Mouse (Mus musculus): ENCODE results near the gene Stx12. TPM values are rescaled to one million over a fixed set of nuclear protein-coding genes. Genes with fewer than 3 reads are reported as not detected.

Gene Stx12
- polyA plus RNA-seq, 1 experiment from 2014 or later = 64.1 TPM

DNA sequence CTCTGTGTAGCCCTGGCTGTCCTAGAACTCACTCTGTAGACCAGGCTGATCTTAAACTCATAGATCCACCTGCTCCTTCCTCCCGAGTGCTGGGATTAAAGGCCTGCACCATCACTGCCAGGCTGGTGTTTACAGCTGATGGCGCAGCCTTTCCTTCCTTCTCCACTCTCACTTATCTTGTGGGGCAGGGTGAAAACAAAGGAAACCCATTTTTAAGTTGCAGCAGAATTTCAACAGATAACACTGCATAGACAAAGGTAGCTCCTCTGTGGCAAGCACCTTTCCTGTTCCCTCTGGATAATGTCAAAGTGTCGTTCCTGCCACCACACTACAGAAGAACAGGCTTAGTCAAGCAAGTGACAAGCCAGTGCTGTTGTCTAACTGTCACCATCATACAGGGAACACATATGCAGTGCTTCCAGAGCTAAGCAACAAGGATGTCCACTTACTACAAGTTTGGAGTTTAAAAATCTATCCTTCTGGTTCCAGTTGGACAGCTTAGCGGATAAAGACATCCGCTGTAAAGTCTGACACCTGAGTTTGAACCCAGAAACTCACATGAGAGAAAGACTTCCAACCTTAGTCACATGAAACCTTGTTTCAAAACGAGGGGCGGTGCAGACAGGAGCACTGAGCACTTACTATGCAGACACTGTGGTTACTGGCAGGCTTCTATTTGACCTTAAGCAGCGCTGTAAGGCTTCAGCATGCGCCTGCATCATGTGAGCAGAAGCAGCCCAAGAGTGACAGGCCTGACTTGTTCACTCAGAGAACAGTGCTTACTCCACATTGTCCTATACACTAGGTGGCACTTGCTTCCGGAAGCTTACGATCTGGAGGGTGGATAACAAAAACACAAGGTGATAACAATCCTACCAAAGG lies 10.6 kb downstream of the Stx12 start:
- Histone ChIP-seq H3K9ac (ENCODE audit: low read length) (no peak overlapping the region), H3K36me3 (ENCODE audit: control insufficient read depth, insufficient read depth, low read length) (peaks cover 20% of the 10 kb centered on the region), H3K4me1 (replicated peaks; ENCODE audit: control insufficient read depth, insufficient read depth, low read length) (no peaks in the 10 kb centered on the region), H3K4me2 (ENCODE audit: low read depth, low read length) (no peak overlapping the region), H3K9me3 (ENCODE audit: control insufficient read depth, low read length) (no peaks in the 10 kb centered on the region), H3K27ac (ENCODE audit: low read length) (no peak overlapping the region), H3K4me3 (ENCODE audit: low read length) (no peak overlapping the region), H3K27me3 (ENCODE audit: control insufficient read depth, insufficient read depth, low read depth, low read length) (no peaks in the 10 kb centered on the region)
- no peak for ATAC-seq (ENCODE audit: low read depth)
- WGBS = 78% methylated on average over 11 of the region's 11 CpGs

DNA sequence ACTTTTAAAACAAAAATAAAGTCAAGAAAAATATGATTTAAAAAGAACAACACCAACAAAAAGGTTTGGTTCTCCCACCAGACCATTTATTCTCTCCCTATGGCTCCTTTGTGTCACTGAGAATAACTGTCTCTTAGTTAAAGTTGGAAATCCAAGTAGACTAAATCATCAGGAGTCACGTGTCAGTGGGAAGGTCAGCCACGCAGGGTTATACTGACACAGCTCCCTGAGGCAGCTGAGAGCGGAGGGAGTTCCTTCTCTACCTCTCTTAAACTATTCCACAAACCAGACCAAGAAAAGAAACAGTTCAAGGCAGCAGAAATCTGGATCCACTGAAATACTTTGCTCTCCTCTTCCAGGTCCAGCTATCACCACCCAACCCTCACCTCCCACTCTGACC lies 13.2 kb downstream of the Stx12 start:
- Histone ChIP-seq H3K27me3 (ENCODE audit: control insufficient read depth, insufficient read depth, low read depth, low read length) (no peaks in the 10 kb centered on the region), H3K9ac (ENCODE audit: low read length) (no peak overlapping the region), H3K4me2 (ENCODE audit: low read depth, low read length) (no peak overlapping the region), H3K36me3 (ENCODE audit: control insufficient read depth, insufficient read depth, low read length) (peaks cover 40% of the 10 kb centered on the region), H3K27ac (ENCODE audit: low read length) (no peak overlapping the region), H3K4me1 (replicated peaks; ENCODE audit: control insufficient read depth, insufficient read depth, low read length) (no peaks in the 10 kb centered on the region), H3K4me3 (ENCODE audit: low read length) (no peak overlapping the region), H3K9me3 (ENCODE audit: control insufficient read depth, low read length) (no peaks in the 10 kb centered on the region)
- 89% methylated on average over 3 of the region's 3 CpGs for WGBS
- no peak for ATAC-seq (ENCODE audit: low read depth)

DNA sequence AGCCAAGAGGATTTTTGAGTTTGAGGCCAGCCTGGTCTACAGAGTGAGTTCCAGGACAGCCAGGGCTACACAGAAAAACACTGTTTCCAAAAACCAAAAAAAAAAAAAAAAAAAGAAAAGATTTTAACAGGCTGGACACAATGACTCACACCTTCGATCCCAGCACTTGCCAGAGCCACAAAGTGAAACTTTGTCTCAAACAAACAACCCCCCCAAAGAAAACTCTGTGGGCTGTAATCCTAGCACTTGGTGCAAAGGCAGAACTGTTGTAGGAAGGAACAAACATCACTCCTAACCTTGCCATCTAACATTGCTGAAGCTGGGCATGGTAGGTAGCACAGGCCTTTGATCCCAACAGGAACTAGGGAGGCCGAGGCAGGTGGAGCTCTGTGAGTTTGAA lies 19.5 kb downstream of the Stx12 start:
- no peak overlapping the region for H3K27ac ChIP-seq (ENCODE audit: low read length)
- H3K27me3 ChIP-seq (ENCODE audit: control insufficient read depth, insufficient read depth, low read depth, low read length) = no peaks in the 10 kb centered on the region
- 91% methylated on average over 2 of the region's 2 CpGs for WGBS
- no peak for ATAC-seq (ENCODE audit: low read depth)
- no peaks in the 10 kb centered on the region for H3K4me1 ChIP-seq (replicated peaks; ENCODE audit: control insufficient read depth, insufficient read depth, low read length)
- H3K9ac ChIP-seq (ENCODE audit: low read length) = no peak overlapping the region
- H3K36me3 ChIP-seq (ENCODE audit: control insufficient read depth, insufficient read depth, low read length) = peaks cover 41% of the 10 kb centered on the region
- no peak overlapping the region for H3K4me2 ChIP-seq (ENCODE audit: low read depth, low read length)
- H3K4me3 ChIP-seq (ENCODE audit: low read length) = no peak overlapping the region
- H3K9me3 ChIP-seq (ENCODE audit: control insufficient read depth, low read length) = no peaks in the 10 kb centered on the region

DNA sequence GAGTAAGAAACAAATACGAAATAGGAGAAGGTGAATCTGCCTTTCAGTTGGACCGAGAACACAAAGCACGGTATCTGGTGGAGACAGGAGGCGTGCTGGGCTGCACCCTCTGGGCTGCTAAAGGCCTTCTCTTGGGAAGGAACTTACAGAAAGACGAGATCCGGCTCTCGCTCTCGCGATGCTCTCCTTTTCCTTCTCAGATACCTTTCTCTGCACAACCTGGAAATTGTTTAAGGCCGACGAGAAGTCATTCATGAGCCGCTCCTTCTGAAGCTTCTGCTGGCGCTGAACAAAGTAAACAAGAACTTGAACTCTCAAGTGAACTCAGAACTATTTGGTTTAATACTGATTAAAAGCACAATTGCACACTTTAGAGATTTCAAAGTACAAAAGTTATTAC lies 21.3 kb downstream of the Stx12 start:
- peak; percentile 51 for ATAC-seq (ENCODE audit: low read depth)
- Histone ChIP-seq H3K4me3 (ENCODE audit: low read length) (no peak overlapping the region), H3K27me3 (ENCODE audit: control insufficient read depth, insufficient read depth, low read depth, low read length) (no peaks in the 10 kb centered on the region), H3K36me3 (ENCODE audit: control insufficient read depth, insufficient read depth, low read length) (peaks cover 33% of the 10 kb centered on the region), H3K27ac (ENCODE audit: low read length) (peak overlapping the region; percentile 32; the same call in 1 of the 2 replicates), H3K9me3 (ENCODE audit: control insufficient read depth, low read length) (no peaks in the 10 kb centered on the region), H3K4me1 (replicated peaks; ENCODE audit: control insufficient read depth, insufficient read depth, low read length) (no peaks in the 10 kb centered on the region), H3K9ac (ENCODE audit: low read length) (no peak overlapping the region), H3K4me2 (ENCODE audit: low read depth, low read length) (0 out of 2 replicates have a peak overlapping the region, but pooled peaks have one; percentile 5)
- 63% methylated on average over 13 of the region's 13 CpGs for WGBS

DNA sequence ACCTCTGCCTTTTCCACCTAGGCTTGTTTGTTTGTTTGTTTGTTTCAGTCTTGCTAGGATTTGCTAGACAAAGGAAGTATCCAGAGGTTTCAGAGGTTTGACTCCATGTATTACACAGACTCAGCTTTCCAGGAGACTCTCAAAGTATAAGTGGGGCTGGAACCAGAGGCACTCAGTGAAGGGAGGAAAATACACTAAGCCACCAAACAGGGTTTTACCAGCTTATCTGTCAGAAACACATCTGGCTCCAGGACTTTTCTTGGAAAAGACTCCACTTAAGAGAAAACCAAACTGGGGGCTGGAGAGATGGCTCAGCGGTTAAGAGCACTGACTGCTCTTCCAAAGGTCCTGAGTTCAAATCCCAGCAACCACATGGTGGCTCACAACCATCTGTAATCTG lies 23.4 kb downstream of the Stx12 start:
- Histone ChIP-seq H3K9ac (ENCODE audit: low read length) (no peak overlapping the region), H3K4me3 (ENCODE audit: low read length) (no peak overlapping the region), H3K27me3 (ENCODE audit: control insufficient read depth, insufficient read depth, low read depth, low read length) (no peaks in the 10 kb centered on the region), H3K27ac (ENCODE audit: low read length) (no peak overlapping the region), H3K9me3 (ENCODE audit: control insufficient read depth, low read length) (no peaks in the 10 kb centered on the region), H3K36me3 (ENCODE audit: control insufficient read depth, insufficient read depth, low read length) (peaks cover 33% of the 10 kb centered on the region), H3K4me2 (ENCODE audit: low read depth, low read length) (no peak overlapping the region), H3K4me1 (replicated peaks; ENCODE audit: control insufficient read depth, insufficient read depth, low read length) (no peaks in the 10 kb centered on the region)
- no peak for ATAC-seq (ENCODE audit: low read depth)
- WGBS = 91% methylated on average over 1 of the region's 1 CpGs

DNA sequence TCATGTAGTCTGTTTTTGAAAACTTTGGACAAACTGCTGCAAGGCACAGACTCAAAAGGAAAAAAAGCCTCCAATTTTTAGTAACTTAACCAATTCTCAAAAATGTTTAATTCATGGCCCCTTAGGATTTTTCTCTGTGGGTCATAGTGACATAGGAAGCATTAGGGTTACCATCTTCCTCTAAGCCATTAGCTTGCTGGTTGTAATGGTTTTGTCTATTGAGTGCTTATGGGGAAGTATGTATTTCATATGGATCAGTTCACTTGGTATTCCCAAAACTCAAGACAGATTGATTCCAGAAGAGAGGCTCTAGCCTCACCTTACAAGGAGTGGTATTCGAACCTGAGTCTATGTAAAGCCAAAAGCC lies 40.6 kb downstream of the Stx12 start:
- H3K4me3 ChIP-seq (ENCODE audit: low read length) = peak overlapping the region; percentile 90
- peaks cover 9% of the 10 kb centered on the region for H3K4me1 ChIP-seq (replicated peaks; ENCODE audit: control insufficient read depth, insufficient read depth, low read length)
- peak overlapping the region; percentile 73 for H3K4me2 ChIP-seq (ENCODE audit: low read depth, low read length)
- peak overlapping the region; percentile 51; the same call in 1 of the 2 replicates for H3K27ac ChIP-seq (ENCODE audit: low read length)
- no peak for ATAC-seq (ENCODE audit: low read depth)
- peaks cover 12% of the 10 kb centered on the region for H3K36me3 ChIP-seq (ENCODE audit: control insufficient read depth, insufficient read depth, low read length)
- no peaks in the 10 kb centered on the region for H3K27me3 ChIP-seq (ENCODE audit: control insufficient read depth, insufficient read depth, low read depth, low read length)
- H3K9me3 ChIP-seq (ENCODE audit: control insufficient read depth, low read length) = no peaks in the 10 kb centered on the region
- 77% methylated on average over 1 of the region's 1 CpGs for WGBS
- H3K9ac ChIP-seq (ENCODE audit: low read length) = peak overlapping the region; percentile 85

DNA sequence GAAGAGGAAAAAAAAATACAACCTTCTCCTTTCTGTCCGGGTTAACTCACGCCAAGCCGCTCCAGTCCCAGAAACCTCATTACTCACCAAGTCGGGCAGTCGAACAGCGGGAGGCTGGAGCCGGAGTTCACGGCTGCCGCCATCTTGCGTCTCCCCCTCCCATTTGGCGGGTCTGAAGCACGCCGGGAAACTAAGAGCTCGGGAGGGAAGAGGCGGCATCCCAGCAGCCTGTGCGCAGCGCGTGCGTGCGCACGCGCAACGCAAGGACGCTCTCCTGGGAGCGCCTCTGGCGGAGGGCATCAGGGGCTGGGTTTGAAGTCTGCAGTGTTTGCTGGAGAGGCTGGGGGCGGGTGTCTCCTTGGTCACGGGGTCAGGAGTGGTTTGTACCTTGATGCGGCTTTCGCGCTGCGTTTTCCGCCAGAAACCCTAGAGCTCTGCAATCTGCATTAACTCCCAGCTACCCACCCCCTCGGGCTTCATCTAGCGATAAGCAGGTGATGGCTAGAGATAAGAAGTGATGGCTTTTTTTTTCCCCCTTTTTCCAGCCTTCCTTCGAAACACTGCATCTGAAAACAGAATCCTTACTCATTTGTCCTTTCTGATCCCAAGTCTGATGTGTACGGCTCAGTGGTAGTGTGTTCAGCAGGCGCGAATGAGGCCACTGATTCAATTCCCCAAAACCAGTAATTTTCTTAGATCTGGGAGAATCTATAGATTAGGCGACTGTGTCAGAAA lies 41.2 kb downstream of the Stx12 start, which contains the start of gene Ppp1r8:
Ppp1r8 (minus strand) TSS at position 200 of the 735 bp plus-strand sequence.
- peak within 1 kb of the TSS; percentile 73 for H3K4me2 ChIP-seq (ENCODE audit: low read depth, low read length)
- H3K27ac ChIP-seq (ENCODE audit: low read length) = peak within 1 kb of the TSS; percentile 51
- H3K9me3 ChIP-seq (ENCODE audit: control insufficient read depth, low read length) = no peaks in the 10 kb centered on the region
- under 1% methylated on average over 40 of the region's 40 CpGs for WGBS
- peaks cover 9% of the 10 kb centered on the region for H3K4me1 ChIP-seq (replicated peaks; ENCODE audit: control insufficient read depth, insufficient read depth, low read length)
- peak within 1 kb of the TSS; percentile 85 for H3K9ac ChIP-seq (ENCODE audit: low read length)
- peaks cover 15% of the 10 kb centered on the region for H3K36me3 ChIP-seq (ENCODE audit: control insufficient read depth, insufficient read depth, low read length)
- H3K4me3 ChIP-seq (ENCODE audit: low read length) = peak within 1 kb of the TSS; percentile 90
- ATAC-seq (ENCODE audit: low read depth) = peak; percentile 99
- H3K27me3 ChIP-seq (ENCODE audit: control insufficient read depth, insufficient read depth, low read depth, low read length) = no peaks in the 10 kb centered on the region

DNA sequence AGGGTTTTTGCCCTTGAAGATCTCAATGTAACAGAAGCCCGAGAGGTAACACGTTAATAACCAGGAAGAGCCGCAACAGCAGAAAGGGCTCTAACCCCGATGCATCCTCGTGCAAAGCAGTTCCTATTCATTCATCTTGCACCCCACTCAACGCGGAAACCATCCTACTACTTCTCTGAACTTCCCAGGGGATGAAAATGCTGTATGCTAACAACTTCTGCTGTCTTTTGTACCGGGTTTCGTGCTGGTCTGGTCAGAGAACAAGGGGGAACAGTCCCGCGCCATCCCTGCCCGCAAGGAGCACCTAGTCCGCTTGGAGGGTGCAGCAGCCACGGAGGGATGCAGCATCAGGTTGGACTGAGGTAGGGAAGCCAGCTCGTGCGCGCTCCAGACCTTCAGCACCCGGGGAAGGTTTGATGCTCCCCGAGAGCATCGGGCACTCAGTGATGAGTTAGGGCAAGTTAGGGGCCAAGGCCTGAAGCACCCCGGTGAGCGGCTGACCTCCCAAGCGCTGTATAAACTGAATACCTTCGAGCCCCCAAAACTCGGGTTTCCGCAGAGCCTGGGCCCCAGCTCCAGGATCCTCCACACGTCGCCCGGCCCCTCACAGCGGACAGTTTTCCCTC lies 41.9 kb downstream of the Stx12 start:
- Histone ChIP-seq H3K4me2 (ENCODE audit: low read depth, low read length) (peak overlapping the region; percentile 73), H3K4me1 (replicated peaks; ENCODE audit: control insufficient read depth, insufficient read depth, low read length) (peaks cover 9% of the 10 kb centered on the region), H3K36me3 (ENCODE audit: control insufficient read depth, insufficient read depth, low read length) (peaks cover 21% of the 10 kb centered on the region), H3K9ac (ENCODE audit: low read length) (peak overlapping the region; percentile 85), H3K27me3 (ENCODE audit: control insufficient read depth, insufficient read depth, low read depth, low read length) (no peaks in the 10 kb centered on the region), H3K9me3 (ENCODE audit: control insufficient read depth, low read length) (no peaks in the 10 kb centered on the region), H3K27ac (ENCODE audit: low read length) (peak overlapping the region; percentile 48), H3K4me3 (ENCODE audit: low read length) (peak overlapping the region; percentile 90)
- peak; percentile 27; the same call in 1 of the 2 replicates for ATAC-seq (ENCODE audit: low read depth)
- under 1% methylated on average over 30 of the region's 30 CpGs for WGBS

DNA sequence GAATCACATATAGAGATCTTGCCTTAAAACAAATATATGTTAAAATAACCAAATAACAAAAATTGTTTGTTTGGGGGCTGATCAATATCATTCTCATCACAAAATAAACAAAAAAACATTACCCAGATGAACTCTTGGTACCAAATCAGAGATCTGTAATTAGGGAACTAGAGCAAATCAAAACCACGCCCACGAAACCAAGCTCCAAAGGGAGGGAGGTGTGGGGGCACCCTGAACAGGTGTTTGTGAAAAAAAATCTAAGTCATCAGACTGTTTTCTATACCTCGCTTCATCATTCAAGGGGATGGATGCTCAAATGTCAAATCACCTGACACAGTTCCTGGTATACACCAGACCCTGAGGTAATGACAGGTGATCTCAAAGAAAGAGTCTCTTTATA lies 42.8 kb downstream of the Stx12 start:
- peak overlapping the region; percentile 85 for H3K9ac ChIP-seq (ENCODE audit: low read length)
- peak overlapping the region; percentile 73 for H3K4me2 ChIP-seq (ENCODE audit: low read depth, low read length)
- no peak for ATAC-seq (ENCODE audit: low read depth)
- no peak overlapping the region for H3K27ac ChIP-seq (ENCODE audit: low read length)
- peaks cover 27% of the 10 kb centered on the region for H3K36me3 ChIP-seq (ENCODE audit: control insufficient read depth, insufficient read depth, low read length)
- no peaks in the 10 kb centered on the region for H3K9me3 ChIP-seq (ENCODE audit: control insufficient read depth, low read length)
- H3K27me3 ChIP-seq (ENCODE audit: control insufficient read depth, insufficient read depth, low read depth, low read length) = no peaks in the 10 kb centered on the region
- 75% methylated on average over 3 of the region's 3 CpGs for WGBS
- H3K4me1 ChIP-seq (replicated peaks; ENCODE audit: control insufficient read depth, insufficient read depth, low read length) = peaks cover 9% of the 10 kb centered on the region
- H3K4me3 ChIP-seq (ENCODE audit: low read length) = peak overlapping the region; percentile 90
